Mouse (Mus musculus): Measurements from ENCODE around the gene Syne1. TPM values are rescaled to one million over a fixed set of nuclear protein-coding genes. Genes with fewer than 3 reads are reported as not detected.

Gene Syne1
- total and polyA plus RNA-seq, 3 experiments, result 10.8 to 85.0 (median 59.1) TPM

GRCm38 (mm10) chr10:5309961-5310713, 241.1 kb downstream of the Syne1 start:
- H3K4me1 ChIP-seq (ENCODE audit: insufficient read depth, low read depth, low read length), result no peaks in the 10 kb centered on the region
- H3K27me3 ChIP-seq (ENCODE audit: insufficient read depth, low read length), result no peaks in the 10 kb centered on the region
- DNase-seq (ENCODE audit: low spot score) (no peak), ATAC-seq (ENCODE audit: extremely low read depth, insufficient number of reproducible peaks, low FRiP score, poor library complexity, severe bottlenecking) (no peak)
- no peak overlapping the region for H3K4me3 ChIP-seq (ENCODE audit: low read depth, low read length)
- TF ChIP-seq POLR2AphosphoS5 (IDR thresholded peaks at IDR 0.05; ENCODE audit: insufficient replicate concordance, low read depth, low read length), result no peak
- TF ChIP-seq TAL1 (conservative IDR thresholded peaks at IDR 0.05; ENCODE audit: low read depth, low read length), result no peak
- TF ChIP-seq CTCF (IDR thresholded peaks at IDR 0.05; ENCODE audit: low read depth, low read length), result no peak
- TF ChIP-seq GATA2 (IDR thresholded peaks at IDR 0.05; ENCODE audit: borderline replicate concordance, low read depth, low read length), result no peak
- no peak for TF ChIP-seq GATA1 (IDR thresholded peaks at IDR 0.05; ENCODE audit: borderline replicate concordance, low read length)
- H3K9me3 ChIP-seq (replicated peaks), result no peaks in the 10 kb centered on the region
- no peaks in the 10 kb centered on the region for H3K36me3 ChIP-seq (replicated peaks)

- no peaks in the 10 kb centered on the region for H3K36me3 ChIP-seq (replicated peaks)
- no peak overlapping the region for H3K4me3 ChIP-seq (ENCODE audit: low read depth, low read length)
- DNase-seq (ENCODE audit: low spot score) (no peak), ATAC-seq (ENCODE audit: extremely low read depth, insufficient number of reproducible peaks, low FRiP score, poor library complexity, severe bottlenecking) (no peak)
- H3K27me3 ChIP-seq (ENCODE audit: insufficient read depth, low read length), result no peaks in the 10 kb centered on the region
- TF ChIP-seq GATA1 (IDR thresholded peaks at IDR 0.05; ENCODE audit: borderline replicate concordance, low read length), result no peak
- no peak for TF ChIP-seq GATA2 (IDR thresholded peaks at IDR 0.05; ENCODE audit: borderline replicate concordance, low read depth, low read length)
- no peak for TF ChIP-seq POLR2AphosphoS5 (IDR thresholded peaks at IDR 0.05; ENCODE audit: insufficient replicate concordance, low read depth, low read length)
- no peak for TF ChIP-seq CTCF (IDR thresholded peaks at IDR 0.05; ENCODE audit: low read depth, low read length)
- no peak for TF ChIP-seq TAL1 (conservative IDR thresholded peaks at IDR 0.05; ENCODE audit: low read depth, low read length)
- H3K9me3 ChIP-seq (replicated peaks), result no peaks in the 10 kb centered on the region
- no peaks in the 10 kb centered on the region for H3K4me1 ChIP-seq (ENCODE audit: insufficient read depth, low read depth, low read length)
These were observed 241.9 kb downstream of the Syne1 start for GRCm38 (mm10) chr10:5309398-5309797.

- no peaks in the 10 kb centered on the region for H3K36me3 ChIP-seq (replicated peaks)
- ATAC-seq (ENCODE audit: extremely low read depth, insufficient number of reproducible peaks, low FRiP score, poor library complexity, severe bottlenecking) (no peak), DNase-seq (ENCODE audit: low spot score) (no peak)
- no peaks in the 10 kb centered on the region for H3K4me1 ChIP-seq (ENCODE audit: insufficient read depth, low read depth, low read length)
- no peak for TF ChIP-seq TAL1 (conservative IDR thresholded peaks at IDR 0.05; ENCODE audit: low read depth, low read length)
- no peak for TF ChIP-seq CTCF (IDR thresholded peaks at IDR 0.05; ENCODE audit: low read depth, low read length)
- TF ChIP-seq POLR2AphosphoS5 (IDR thresholded peaks at IDR 0.05; ENCODE audit: insufficient replicate concordance, low read depth, low read length), result no peak
- TF ChIP-seq GATA1 (IDR thresholded peaks at IDR 0.05; ENCODE audit: borderline replicate concordance, low read length), result no peak
- no peak for TF ChIP-seq GATA2 (IDR thresholded peaks at IDR 0.05; ENCODE audit: borderline replicate concordance, low read depth, low read length)
- no peaks in the 10 kb centered on the region for H3K27me3 ChIP-seq (ENCODE audit: insufficient read depth, low read length)
- no peaks in the 10 kb centered on the region for H3K9me3 ChIP-seq (replicated peaks)
- no peak overlapping the region for H3K4me3 ChIP-seq (ENCODE audit: low read depth, low read length)
These were observed 245.7 kb downstream of the Syne1 start for GRCm38 (mm10) chr10:5305555-5305954.

- DNase-seq (ENCODE audit: low spot score) (no peak), ATAC-seq (ENCODE audit: extremely low read depth, insufficient number of reproducible peaks, low FRiP score, poor library complexity, severe bottlenecking) (no peak)
- no peaks in the 10 kb centered on the region for H3K36me3 ChIP-seq (replicated peaks)
These were observed 255.9 kb downstream of the Syne1 start for GRCm38 (mm10) chr10:5295291-5295891.

GRCm38 (mm10) chr10:5289575-5289909, 261.7 kb downstream of the Syne1 start:
- Histone ChIP-seq H3K27me3 (ENCODE audit: insufficient read depth, low read length) (peaks cover 4% of the 10 kb centered on the region; the same call in 1 of the 2 replicates), H3K4me3 (ENCODE audit: low read depth, low read length) (no peak overlapping the region), H3K4me1 (ENCODE audit: insufficient read depth, low read depth, low read length) (peaks cover 4% of the 10 kb centered on the region), H3K36me3 (replicated peaks) (no peaks in the 10 kb centered on the region), H3K9me3 (replicated peaks) (no peaks in the 10 kb centered on the region)
- ATAC-seq (ENCODE audit: extremely low read depth, insufficient number of reproducible peaks, low FRiP score, poor library complexity, severe bottlenecking), result no peak
- no peak for DNase-seq (ENCODE audit: low spot score)
- TF ChIP-seq TAL1 (conservative IDR thresholded peaks at IDR 0.05; ENCODE audit: low read depth, low read length), result no peak
- no peak for TF ChIP-seq GATA1 (IDR thresholded peaks at IDR 0.05; ENCODE audit: borderline replicate concordance, low read length)
- TF ChIP-seq POLR2AphosphoS5 (IDR thresholded peaks at IDR 0.05; ENCODE audit: insufficient replicate concordance, low read depth, low read length), result no peak
- no peak for TF ChIP-seq CTCF (IDR thresholded peaks at IDR 0.05; ENCODE audit: low read depth, low read length)
- no peak for TF ChIP-seq GATA2 (IDR thresholded peaks at IDR 0.05; ENCODE audit: borderline replicate concordance, low read depth, low read length)

More at GRCm38 (mm10) chr10:5295291-5295891, 255.9 kb downstream of the Syne1 start:
- H3K9me3 ChIP-seq (replicated peaks), result no peaks in the 10 kb centered on the region
- peaks cover 21% of the 10 kb centered on the region for H3K4me1 ChIP-seq (ENCODE audit: insufficient read depth, low read depth, low read length)
- 0 out of 2 replicates have a peak, but pooled peaks cover 2% of the 10 kb centered on the region for H3K27me3 ChIP-seq (ENCODE audit: insufficient read depth, low read length)
- no peak overlapping the region for H3K4me3 ChIP-seq (ENCODE audit: low read depth, low read length)
- TF ChIP-seq GATA1 (IDR thresholded peaks at IDR 0.05; ENCODE audit: borderline replicate concordance, low read length) (no peak), TAL1 (conservative IDR thresholded peaks at IDR 0.05; ENCODE audit: low read depth, low read length) (no peak), CTCF (IDR thresholded peaks at IDR 0.05; ENCODE audit: low read depth, low read length) (no peak), GATA2 (IDR thresholded peaks at IDR 0.05; ENCODE audit: borderline replicate concordance, low read depth, low read length) (no peak), POLR2AphosphoS5 (IDR thresholded peaks at IDR 0.05; ENCODE audit: insufficient replicate concordance, low read depth, low read length) (no peak)

Measured in G1E (cell line).